Mouse (Mus musculus) heart, embryonic 10.5 days (tissue): ENCODE results near the gene Scamp1. TPM values are rescaled to one million over a fixed set of nuclear protein-coding genes. Genes with fewer than 3 reads are reported as not detected.

Experiments used
- DNase-seq: peaks from one replicate; pipeline ENCODE4 v3.0.0-alpha.2; 2017; ENCODE audit warnings: low spot score
- H3K27ac ChIP-seq: fragments of 300-500 bp; sonication (generic); 2 replicates; pipeline ENCODE4 v1.5.1; 2016; ENCODE audit warnings: mild to moderate bottlenecking
- H3K27me3 ChIP-seq: fragments of 300-500 bp; sonication (generic); 2 replicates; pipeline ENCODE4 v1.6.1; 2016; ENCODE audit warnings: mild to moderate bottlenecking; ENCODE audit not compliant: poor library complexity, insufficient read depth, severe bottlenecking
- H3K36me3 ChIP-seq: fragments of 300-500 bp; sonication (generic); 2 replicates; pipeline ENCODE4 v1.6.1; 2016; ENCODE audit warnings: mild to moderate bottlenecking, moderate library complexity
- H3K4me1 ChIP-seq: fragments of 300-500 bp; sonication (generic); 2 replicates; pipeline ENCODE4 v1.6.1; 2016; ENCODE audit warnings: mild to moderate bottlenecking
- H3K4me3 ChIP-seq: fragments of 300-500 bp; sonication (generic); 2 replicates; pipeline ENCODE4 v1.5.1; 2016; ENCODE audit warnings: mild to moderate bottlenecking, moderate library complexity
- H3K9me3 ChIP-seq: fragments of 300-500 bp; sonication (generic); 2 replicates; pipeline ENCODE4 v1.6.1; 2016; ENCODE audit warnings: mild to moderate bottlenecking, moderate library complexity
- WGBS: fragments of 180-500 bp; shearing (Covaris S2); methylation state at CpG from one replicate; pipeline ENCODE4 v1.1.7; 2016; 5-methylcytosine and 5-hydroxymethylcytosine counted together
- polyA plus RNA-seq: library from polyadenylated mRNA; unstranded; fragments of >200 nt; fragmentation: Nextera tagmentation; extraction: Ambion mirVana; gene quantifications from 2 replicates; pipeline ENCODE4 v1.2.1, GENCODE M21; 2016

Gene Scamp1
- polyA plus RNA-seq, 1 experiment from 2014 or later, result 26.9 TPM

GRCm38 (mm10) chr13:94300946-94301538, 15.4 kb upstream of the Scamp1 start:
- no peaks in the 10 kb centered on the region for H3K9me3 ChIP-seq
- H3K27me3 ChIP-seq, result no peaks in the 10 kb centered on the region
- H3K36me3 ChIP-seq, result no peaks in the 10 kb centered on the region
- no peak overlapping the region for H3K27ac ChIP-seq
- WGBS, result 57% methylated on average over 7 of the region's 7 CpGs
- H3K4me3 ChIP-seq, result no peak overlapping the region
- H3K4me1 ChIP-seq, result no peaks in the 10 kb centered on the region; the same call in 1 of the 2 replicates
- DNase-seq, result no peak

GRCm38 (mm10) chr13:94300232-94300631, 14.6 kb upstream of the Scamp1 start:
- H3K36me3 ChIP-seq, result no peaks in the 10 kb centered on the region
- no peak for DNase-seq
- no peaks in the 10 kb centered on the region for H3K9me3 ChIP-seq
- no peaks in the 10 kb centered on the region for H3K27me3 ChIP-seq
- whole genome bisulfite sequencing, result 75% methylated on average over 4 of the region's 4 CpGs
- H3K27ac ChIP-seq, result no peak overlapping the region
- H3K4me1 ChIP-seq, result no peaks in the 10 kb centered on the region; the same call in 1 of the 2 replicates
- no peak overlapping the region for H3K4me3 ChIP-seq

DNA sequence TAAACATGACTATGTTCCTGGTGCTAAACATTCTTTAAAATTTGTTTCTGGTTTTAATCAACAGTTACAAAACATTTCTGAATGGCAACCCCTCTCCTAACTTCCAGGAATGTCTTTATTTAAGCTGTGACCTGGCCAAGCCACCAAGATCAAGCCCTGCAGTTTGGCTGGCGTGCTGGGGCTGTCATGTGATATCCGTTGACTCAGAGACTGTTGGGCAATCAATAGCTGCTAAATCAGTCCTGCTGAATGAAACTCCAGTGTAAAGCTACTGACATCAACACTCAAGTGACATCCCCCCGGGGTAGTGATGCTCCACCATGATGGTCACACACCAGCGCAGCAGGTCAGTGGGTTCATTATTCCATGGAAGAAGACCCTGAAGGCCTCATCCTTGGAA, 12.7 kb upstream of the Scamp1 start:
- Histone ChIP-seq H3K9me3 (no peaks in the 10 kb centered on the region), H3K4me3 (no peak overlapping the region), H3K27ac (no peak overlapping the region), H3K36me3 (no peaks in the 10 kb centered on the region), H3K27me3 (no peaks in the 10 kb centered on the region), H3K4me1 (no peaks in the 10 kb centered on the region; the same call in 1 of the 2 replicates)
- WGBS, result 86% methylated on average over 4 of the region's 4 CpGs
- no peak for DNase-seq

DNA sequence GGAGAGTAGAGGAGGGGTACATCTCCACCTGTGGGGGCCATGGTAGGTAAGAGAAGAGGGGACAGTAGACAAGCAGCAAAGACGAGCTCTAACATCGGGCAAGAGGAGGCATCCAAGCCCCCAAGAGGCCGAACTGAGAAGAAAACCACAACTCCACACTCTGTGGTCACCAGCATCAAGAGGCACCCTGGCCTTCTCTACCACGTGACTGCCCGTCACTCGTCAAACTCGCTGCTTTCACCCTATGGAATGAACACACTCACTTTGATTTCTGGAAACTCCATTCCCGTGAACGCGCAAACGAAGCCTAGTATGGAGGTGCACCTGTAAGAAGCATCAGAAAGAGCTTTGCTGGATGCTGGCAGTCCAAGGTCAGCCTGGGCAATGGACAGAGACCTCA, 10.7 kb upstream of the Scamp1 start:
- 75% methylated on average over 11 of the region's 11 CpGs for WGBS

DNA sequence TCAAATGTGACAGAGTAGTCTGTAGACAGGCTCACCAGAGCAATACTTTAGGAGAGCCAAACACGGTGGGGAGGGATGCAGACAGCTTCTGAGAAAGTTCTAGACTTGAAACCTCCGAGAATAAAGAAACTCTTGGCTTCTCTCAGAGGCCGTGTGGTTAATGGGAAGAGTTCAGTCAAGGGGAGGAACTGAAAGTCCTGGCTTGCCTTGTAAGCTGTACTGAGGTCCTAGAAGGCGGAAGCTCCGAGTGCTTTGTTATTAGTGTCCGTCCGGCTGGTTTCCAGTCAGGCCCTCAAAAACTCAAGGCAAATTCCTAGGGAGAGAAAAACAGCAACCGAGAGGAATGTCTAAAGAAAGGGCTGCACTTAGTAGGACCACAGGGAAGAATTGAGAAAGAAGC, 10.3 kb upstream of the Scamp1 start:
- no peak overlapping the region for H3K27ac ChIP-seq
- DNase-seq, result no peak
- no peaks in the 10 kb centered on the region for H3K36me3 ChIP-seq
- no peaks in the 10 kb centered on the region; the same call in 1 of the 2 replicates for H3K4me1 ChIP-seq
- no peaks in the 10 kb centered on the region for H3K9me3 ChIP-seq
- H3K27me3 ChIP-seq, result no peaks in the 10 kb centered on the region
- WGBS, result 80% methylated on average over 8 of the region's 8 CpGs
- no peak overlapping the region for H3K4me3 ChIP-seq

More for the DNA sequence above, 10.7 kb upstream of the Scamp1 start:
- no peak for DNase-seq
- no peaks in the 10 kb centered on the region; the same call in 1 of the 2 replicates for H3K4me1 ChIP-seq
- H3K4me3 ChIP-seq, result no peak overlapping the region
- H3K27me3 ChIP-seq, result no peaks in the 10 kb centered on the region
- no peak overlapping the region for H3K27ac ChIP-seq
- no peaks in the 10 kb centered on the region for H3K9me3 ChIP-seq
- no peaks in the 10 kb centered on the region for H3K36me3 ChIP-seq

DNA sequence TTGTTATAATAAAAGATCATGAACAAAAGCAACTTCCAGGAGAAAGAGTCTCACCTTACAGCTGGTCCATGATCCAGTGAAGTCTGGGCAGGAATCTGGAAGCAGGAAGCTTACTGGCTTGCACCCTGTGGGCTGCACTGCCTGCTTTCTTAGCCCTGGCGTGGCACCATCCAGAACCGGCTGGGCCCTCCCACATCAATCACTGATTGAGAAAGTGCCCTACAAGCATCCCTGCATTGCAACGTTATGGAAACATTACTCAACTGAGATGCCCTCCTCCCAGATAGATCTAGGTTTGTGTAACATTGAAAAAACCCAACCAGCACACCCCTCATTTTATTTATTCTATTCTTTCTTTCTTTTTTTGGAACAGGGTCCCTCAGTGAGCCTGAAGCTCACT, 9.2 kb upstream of the Scamp1 start:
- no peak for DNase-seq
- Histone ChIP-seq H3K27ac (no peak overlapping the region), H3K27me3 (no peaks in the 10 kb centered on the region), H3K9me3 (no peaks in the 10 kb centered on the region), H3K4me3 (no peak overlapping the region), H3K36me3 (no peaks in the 10 kb centered on the region), H3K4me1 (no peaks in the 10 kb centered on the region)
- WGBS, result 41% methylated on average over 3 of the region's 3 CpGs

DNA sequence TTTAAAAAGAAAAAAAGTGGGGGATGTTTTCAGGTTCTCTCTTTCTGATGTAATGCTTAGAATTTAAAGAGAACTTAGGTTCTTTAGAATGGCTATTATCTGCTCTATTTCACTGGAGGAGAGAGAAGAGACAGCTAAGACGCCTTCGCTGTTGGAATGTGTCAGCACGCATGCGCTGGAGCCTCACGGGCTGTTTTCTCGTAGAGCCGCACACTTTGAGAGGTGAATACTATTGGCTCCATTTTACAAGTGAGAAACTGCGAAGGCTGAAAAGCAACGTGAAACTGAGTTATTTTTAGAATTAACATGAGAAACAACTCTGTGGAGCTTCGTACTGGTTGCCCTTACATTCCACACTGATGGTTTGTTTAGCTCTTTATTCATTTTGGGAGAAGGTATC, 8.3 kb upstream of the Scamp1 start:
- Histone ChIP-seq H3K4me1 (no peaks in the 10 kb centered on the region), H3K4me3 (no peak overlapping the region), H3K27ac (no peak overlapping the region), H3K36me3 (no peaks in the 10 kb centered on the region), H3K27me3 (no peaks in the 10 kb centered on the region), H3K9me3 (no peaks in the 10 kb centered on the region)
- 51% methylated on average over 10 of the region's 10 CpGs for WGBS
- no peak for DNase-seq

DNA sequence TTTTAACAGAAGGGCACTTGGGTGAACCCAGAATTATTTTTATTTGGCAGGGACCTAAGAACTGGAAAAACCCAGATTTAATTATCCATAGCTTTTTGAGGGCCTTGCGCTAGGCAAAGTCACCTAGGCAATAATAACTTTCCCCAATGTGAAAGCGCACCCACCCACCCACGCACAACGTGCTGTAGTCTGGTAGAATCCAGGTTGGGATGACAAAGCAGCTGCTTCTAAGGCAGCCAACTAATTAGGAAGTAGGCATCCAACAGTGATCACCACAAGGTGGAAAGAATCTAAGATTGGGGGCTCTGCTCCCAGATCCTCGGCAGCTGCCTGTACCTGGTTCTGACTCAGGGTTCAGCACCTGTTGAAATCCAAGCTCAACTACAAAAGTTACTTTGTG, 538 bp upstream of the Scamp1 start:
- DNase-seq, result no peak
- Histone ChIP-seq H3K27me3 (no peaks in the 10 kb centered on the region), H3K27ac (peak overlapping the region; percentile 94; the same call in 1 of the 2 replicates), H3K9me3 (no peaks in the 10 kb centered on the region), H3K4me1 (peaks cover 6% of the 10 kb centered on the region; the same call in 1 of the 2 replicates), H3K4me3 (peak overlapping the region; percentile 94), H3K36me3 (no peaks in the 10 kb centered on the region)
- 54% methylated on average over 5 of the region's 5 CpGs for WGBS

GRCm38 (mm10) chr13:94284543-94285269, 951 bp downstream of the Scamp1 start:
- Histone ChIP-seq H3K27me3 (no peaks in the 10 kb centered on the region), H3K27ac (peak overlapping the region; percentile 94), H3K4me1 (peaks cover 8% of the 10 kb centered on the region; the same call in 1 of the 2 replicates), H3K36me3 (no peaks in the 10 kb centered on the region), H3K9me3 (no peaks in the 10 kb centered on the region), H3K4me3 (peak overlapping the region; percentile 94)
- DNase-seq, result no peak
- under 1% methylated on average over 65 of the region's 65 CpGs for WGBS

DNA sequence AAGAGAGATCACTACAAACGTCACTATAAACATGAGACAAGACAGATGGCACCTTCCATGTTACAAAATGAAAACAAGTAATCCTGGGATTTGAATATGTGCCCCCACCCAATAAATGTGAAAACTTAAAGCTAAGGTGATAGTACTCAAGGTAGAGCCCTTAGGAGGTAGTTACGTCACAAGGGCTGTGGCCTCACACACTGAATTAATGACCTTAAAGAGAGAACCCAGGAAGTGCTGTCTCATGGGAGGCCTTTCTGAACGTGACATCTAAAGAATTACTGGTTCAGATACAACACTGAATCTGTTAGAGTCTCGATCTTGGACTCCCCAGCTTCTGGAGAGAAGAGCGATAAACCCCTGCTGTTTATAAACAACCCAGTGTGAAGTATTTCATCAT, 6.2 kb downstream of the Scamp1 start:
- Histone ChIP-seq H3K27me3 (no peaks in the 10 kb centered on the region), H3K9me3 (no peaks in the 10 kb centered on the region), H3K4me3 (no peak overlapping the region), H3K36me3 (no peaks in the 10 kb centered on the region), H3K4me1 (peaks cover 8% of the 10 kb centered on the region; the same call in 1 of the 2 replicates), H3K27ac (no peak overlapping the region)
- WGBS, result 55% methylated on average over 5 of the region's 5 CpGs
- no peak for DNase-seq

DNA sequence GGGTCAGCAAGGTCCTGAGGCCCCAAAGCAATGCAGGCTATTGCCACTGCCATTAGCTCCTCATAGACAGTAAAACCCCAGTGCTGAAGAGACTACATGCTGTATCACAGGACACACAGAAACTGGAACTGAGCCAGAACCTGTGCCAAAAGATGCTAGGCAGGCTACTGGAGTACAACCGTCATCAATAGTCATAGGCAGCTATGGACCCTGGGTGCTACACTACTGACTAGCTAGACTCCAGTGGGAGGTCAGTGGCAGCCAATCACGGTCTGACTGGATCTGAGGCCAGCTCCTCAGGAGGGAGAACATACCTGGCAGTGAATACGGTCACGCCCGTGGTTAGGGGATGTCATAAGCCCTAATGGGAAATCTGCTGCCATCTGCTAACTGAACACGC, 14.4 kb downstream of the Scamp1 start:
- Histone ChIP-seq H3K9me3 (no peaks in the 10 kb centered on the region), H3K36me3 (no peaks in the 10 kb centered on the region), H3K27ac (no peak overlapping the region), H3K27me3 (no peaks in the 10 kb centered on the region), H3K4me3 (no peak overlapping the region), H3K4me1 (peaks cover 21% of the 10 kb centered on the region)
- 90% methylated on average over 6 of the region's 6 CpGs for WGBS
- DNase-seq, result no peak

GRCm38 (mm10) chr13:94268201-94268600, 17.5 kb downstream of the Scamp1 start:
- Histone ChIP-seq H3K27me3 (no peaks in the 10 kb centered on the region), H3K4me3 (no peak overlapping the region), H3K36me3 (0 out of 2 replicates have a peak, but pooled peaks cover 2% of the 10 kb centered on the region), H3K27ac (no peak overlapping the region), H3K9me3 (no peaks in the 10 kb centered on the region), H3K4me1 (peaks cover 29% of the 10 kb centered on the region)
- no peak for DNase-seq
- WGBS, result 33% methylated on average over 7 of the region's 7 CpGs

DNA sequence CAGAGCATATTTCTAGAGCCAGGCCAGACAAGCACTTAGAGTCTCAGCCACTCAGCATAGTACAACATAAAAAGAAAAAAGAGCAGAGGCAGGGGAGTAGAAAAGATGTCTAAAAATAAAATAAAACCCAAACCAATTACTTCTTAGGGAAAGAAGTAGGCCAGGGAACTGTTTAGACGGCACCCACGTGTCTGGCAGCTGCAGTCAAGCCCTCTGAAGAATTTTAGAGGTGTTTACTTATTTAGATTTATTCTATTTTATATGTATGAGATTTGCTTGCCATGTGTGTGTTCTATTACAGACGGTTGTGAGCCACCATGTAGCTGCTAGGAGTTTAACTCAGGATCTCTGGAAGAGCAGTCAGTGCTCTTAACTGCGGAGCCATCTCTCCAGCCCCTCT, 18.5 kb downstream of the Scamp1 start:
- H3K27ac ChIP-seq, result no peak overlapping the region
- H3K9me3 ChIP-seq, result no peaks in the 10 kb centered on the region
- no peak overlapping the region for H3K4me3 ChIP-seq
- 73% methylated on average over 4 of the region's 4 CpGs for WGBS
- 0 out of 2 replicates have a peak, but pooled peaks cover 2% of the 10 kb centered on the region for H3K36me3 ChIP-seq
- peaks cover 33% of the 10 kb centered on the region for H3K4me1 ChIP-seq
- DNase-seq, result no peak
- H3K27me3 ChIP-seq, result no peaks in the 10 kb centered on the region
